Mouse (Mus musculus) heart, embryonic 14.5 days (tissue): ENCODE data around the gene Clspn. TPM values are rescaled to one million over a fixed set of nuclear protein-coding genes. Genes with fewer than 3 reads are reported as not detected.
A peak's percentile ranks its signal among the peaks of the same experiment; 100 is the strongest.

Source experiments
- ATAC-seq: fragments of 200-750 bp; cut with Nextera tagmentation; 2 replicates; pipeline ENCODE4 v1.8.0; 2017; ENCODE audit warnings: low read depth, moderate TSS enrichment; ENCODE audit not compliant: insufficient number of reproducible peaks, insufficient read depth, low FRiP score
- H3K27ac ChIP-seq, 2 experiments: fragments of 200-500 bp in 1 of 2; fragments of 300-500 bp in 1 of 2; sonication (generic) in 1 of 2; replicated peaks in 1 of 2; 2 replicates each; pipeline ENCODE4 v1.5.1; 2012 to 2014; ENCODE audit warnings: low read depth in 2 of 2, low read length in 2 of 2, control low read depth in 1 of 2, mild to moderate bottlenecking in 1 of 2, mixed read lengths in 1 of 2; ENCODE audit not compliant: control insufficient read depth in 1 of 2, insufficient read depth in 1 of 2
- H3K27me3 ChIP-seq: fragments of 300-500 bp; sonication (generic); 2 replicates; pipeline ENCODE4 v1.6.1; 2014; ENCODE audit warnings: mild to moderate bottlenecking, low read length, control low read depth; ENCODE audit not compliant: control insufficient read depth, insufficient read depth
- H3K36me3 ChIP-seq: fragments of 300-500 bp; sonication (generic); 2 replicates; pipeline ENCODE4 v1.6.1; 2014; ENCODE audit warnings: mild to moderate bottlenecking, control low read depth, low read length, mixed read lengths; ENCODE audit not compliant: control insufficient read depth, insufficient read depth
- H3K4me1 ChIP-seq, 2 experiments: fragments of 200-500 bp in 1 of 2; fragments of 300-500 bp in 1 of 2; sonication (generic) in 1 of 2; 2 replicates each; pipeline ENCODE4 v1.6.1; 2012 to 2014; ENCODE audit warnings: low read length in 2 of 2, control low read depth in 1 of 2, mixed read lengths in 1 of 2; ENCODE audit not compliant: control insufficient read depth in 2 of 2, insufficient read depth in 2 of 2
- H3K4me2 ChIP-seq: fragments of 300-500 bp; sonication (generic); 2 replicates; pipeline ENCODE4 v1.6.1; 2014; ENCODE audit warnings: mild to moderate bottlenecking, low read length
- H3K4me3 ChIP-seq, 2 experiments: fragments of 200-500 bp in 1 of 2; fragments of 300-500 bp in 1 of 2; sonication (generic) in 1 of 2; 2 replicates each; pipeline ENCODE4 v1.5.1; 2012 to 2014; ENCODE audit warnings: low read length in 2 of 2, mild to moderate bottlenecking in 2 of 2, control low read depth in 1 of 2, low read depth in 1 of 2, moderate library complexity in 1 of 2; ENCODE audit not compliant: control insufficient read depth in 1 of 2, insufficient read depth in 1 of 2
- H3K9ac ChIP-seq: fragments of 300-500 bp; sonication (generic); 2 replicates; pipeline ENCODE4 v1.6.1; 2014; ENCODE audit warnings: mild to moderate bottlenecking, low read length
- H3K9me3 ChIP-seq: fragments of 300-500 bp; sonication (generic); 2 replicates; pipeline ENCODE4 v1.6.1; 2016; ENCODE audit warnings: low read length, control low read depth; ENCODE audit not compliant: control insufficient read depth
- WGBS: fragments of 180-500 bp; shearing (Covaris S2); extraction: QIAGEN DNeasy Blood & Tissue Kit; methylation state at CpG from one replicate; pipeline ENCODE4 v1.1.7; 2014; 5-methylcytosine and 5-hydroxymethylcytosine counted together
- polyA plus RNA-seq: library from polyadenylated mRNA; unstranded; fragments of >200 nt; fragmentation: Nextera tagmentation; extraction: Ambion mirVana; gene quantifications from 2 replicates; pipeline ENCODE4 v1.2.1, GENCODE M21; 2014

The Clspn gene
- 21.2 and 22.3 TPM in 2 replicates for polyA plus RNA-seq

- peak within 1 kb of the TSS; percentile 83 for H3K9ac ChIP-seq
- H3K27ac ChIP-seq, result peak within 1 kb of the TSS; percentile 40 to 63; a peak in 2 of 4 replicates
- no peaks in the 10 kb centered on the region for H3K27me3 ChIP-seq
- WGBS, result under 1% methylated on average over 54 of the region's 54 CpGs
- H3K9me3 ChIP-seq, result no peaks in the 10 kb centered on the region
- peaks cover 0 to 2% of the 10 kb centered on the region in 2 experiments; a peak in 3 of 4 replicates for H3K4me1 ChIP-seq
- peaks cover 16% of the 10 kb centered on the region for H3K36me3 ChIP-seq
- H3K4me2 ChIP-seq, result peak within 1 kb of the TSS; percentile 75
- ATAC-seq, result peak; percentile 91
- H3K4me3 ChIP-seq, result peak within 1 kb of the TSS; percentile 72 to 85
Observed at GRCm38 (mm10) chr4:126556809-126557711, at the start of gene Clspn. Gene Clspn, plus strand, starts transcription at chr4:126556935.

- Histone ChIP-seq H3K36me3 (peaks cover 21% of the 10 kb centered on the region; the same call in 1 of the 2 replicates), H3K4me2 (no peak overlapping the region), H3K27ac (no peak overlapping the region), H3K9me3 (no peaks in the 10 kb centered on the region), H3K4me1 (no peaks in the 10 kb centered on the region), H3K27me3 (no peaks in the 10 kb centered on the region), H3K9ac (no peak overlapping the region), H3K4me3 (no peak overlapping the region)
- no peak for ATAC-seq
- WGBS, result 73% methylated on average over 14 of the region's 14 CpGs
Observed at GRCm38 (mm10) chr4:126508110-126508899, 48.4 kb upstream of the Clspn start.

- 68% methylated on average over 2 of the region's 2 CpGs for WGBS
- Histone ChIP-seq H3K9me3 (no peaks in the 10 kb centered on the region), H3K4me3 (no peak overlapping the region), H3K9ac (no peak overlapping the region), H3K4me1 (no peaks in the 10 kb centered on the region), H3K4me2 (no peak overlapping the region), H3K27me3 (no peaks in the 10 kb centered on the region), H3K36me3 (peaks cover 21% of the 10 kb centered on the region; the same call in 1 of the 2 replicates), H3K27ac (no peak overlapping the region)
- ATAC-seq, result no peak
Observed at GRCm38 (mm10) chr4:126509072-126509471, 47.7 kb upstream of the Clspn start.

- no peak overlapping the region for H3K27ac ChIP-seq
- no peak for ATAC-seq
- 76% methylated on average over 5 of the region's 5 CpGs for WGBS
Observed at GRCm38 (mm10) chr4:126511013-126511412, 45.7 kb upstream of the Clspn start.

GRCm38 (mm10) chr4:126512308-126513066 lies 44.2 kb upstream of the Clspn start:
- Histone ChIP-seq H3K27ac (no peak overlapping the region), H3K9ac (no peak overlapping the region), H3K4me3 (no peak overlapping the region), H3K9me3 (no peaks in the 10 kb centered on the region), H3K36me3 (0 out of 2 replicates have a peak, but pooled peaks cover 12% of the 10 kb centered on the region), H3K4me2 (no peak overlapping the region), H3K4me1 (no peaks in the 10 kb centered on the region), H3K27me3 (no peaks in the 10 kb centered on the region)
- WGBS, result 77% methylated on average over 6 of the region's 6 CpGs
- ATAC-seq, result no peak

More at GRCm38 (mm10) chr4:126511013-126511412, 45.7 kb upstream of the Clspn start:
- Histone ChIP-seq H3K4me2 (no peak overlapping the region), H3K36me3 (peaks cover 21% of the 10 kb centered on the region; the same call in 1 of the 2 replicates), H3K9me3 (no peaks in the 10 kb centered on the region), H3K9ac (no peak overlapping the region), H3K27me3 (no peaks in the 10 kb centered on the region), H3K4me3 (no peak overlapping the region), H3K4me1 (no peaks in the 10 kb centered on the region)

GRCm38 (mm10) chr4:126526164-126526563 lies 30.6 kb upstream of the Clspn start:
- Histone ChIP-seq H3K9ac (no peak overlapping the region), H3K36me3 (no peaks in the 10 kb centered on the region), H3K27me3 (no peaks in the 10 kb centered on the region), H3K9me3 (no peaks in the 10 kb centered on the region), H3K4me1 (no peaks in the 10 kb centered on the region), H3K4me3 (no peak overlapping the region), H3K27ac (no peak overlapping the region), H3K4me2 (no peak overlapping the region)
- no peak for ATAC-seq
- WGBS, result 82% methylated on average over 3 of the region's 3 CpGs

- Histone ChIP-seq H3K36me3 (no peaks in the 10 kb centered on the region), H3K27me3 (no peaks in the 10 kb centered on the region), H3K9ac (no peak overlapping the region), H3K4me3 (no peak overlapping the region), H3K4me1 (no peaks in the 10 kb centered on the region), H3K9me3 (no peaks in the 10 kb centered on the region), H3K4me2 (no peak overlapping the region), H3K27ac (no peak overlapping the region)
- 92% methylated on average over 5 of the region's 5 CpGs for WGBS
- ATAC-seq, result no peak
Observed at GRCm38 (mm10) chr4:126526828-126527227, 29.9 kb upstream of the Clspn start.
